Mouse (Mus musculus) limb, embryonic 11.5 days (tissue): ENCODE measurements around the gene Cdsn. TPM values are rescaled to one million over a fixed set of nuclear protein-coding genes. Genes with fewer than 3 reads are reported as not detected.

Experiments
- ATAC-seq: fragments of 200-750 bp; cut with Nextera tagmentation; 2 replicates; pipeline ENCODE4 v1.8.0; 2017; ENCODE audit warnings: low read depth; ENCODE audit not compliant: insufficient number of reproducible peaks, low FRiP score, low TSS enrichment
- DNase-seq: peaks from one replicate; pipeline ENCODE4 v3.0.0-alpha.2; 2015; ENCODE audit warnings: low spot score
- H3K27ac ChIP-seq: fragments of 300-500 bp; sonication (generic); replicated peaks from 2 replicates; pipeline ENCODE4 v1.5.1; 2014; ENCODE audit warnings: low read depth, mild to moderate bottlenecking, low read length
- H3K27me3 ChIP-seq: fragments of 300-500 bp; sonication (generic); 2 replicates; pipeline ENCODE4 v1.6.1; 2014; ENCODE audit warnings: mild to moderate bottlenecking, low read length, mixed read lengths; ENCODE audit not compliant: control insufficient read depth, insufficient read depth
- H3K36me3 ChIP-seq: fragments of 300-500 bp; sonication (generic); 2 replicates; pipeline ENCODE4 v1.6.1; 2014; ENCODE audit warnings: mild to moderate bottlenecking, low read length, moderate library complexity, mixed read lengths; ENCODE audit not compliant: control insufficient read depth, insufficient read depth
- H3K4me1 ChIP-seq: fragments of 300-500 bp; sonication (generic); 2 replicates; pipeline ENCODE4 v1.6.1; 2014; ENCODE audit warnings: low read length, mixed read lengths; ENCODE audit not compliant: control insufficient read depth, insufficient read depth
- H3K4me2 ChIP-seq: fragments of 300-500 bp; sonication (generic); 2 replicates; pipeline ENCODE4 v1.6.1; 2014; ENCODE audit warnings: low read depth, mild to moderate bottlenecking, moderate library complexity; ENCODE audit not compliant: severe bottlenecking
- H3K4me3 ChIP-seq: fragments of 300-500 bp; sonication (generic); 2 replicates; pipeline ENCODE4 v1.5.1; 2014; ENCODE audit warnings: low read depth, low read length
- H3K9ac ChIP-seq: fragments of 300-500 bp; sonication (generic); 2 replicates; pipeline ENCODE4 v1.6.1; 2014; ENCODE audit warnings: mild to moderate bottlenecking, low read length
- H3K9me3 ChIP-seq: fragments of 300-500 bp; sonication (generic); 2 replicates; pipeline ENCODE4 v1.6.1; 2016; ENCODE audit warnings: low read length; ENCODE audit not compliant: control insufficient read depth
- WGBS: fragments of 180-500 bp; shearing (Covaris S2); extraction: QIAGEN DNeasy Blood & Tissue Kit; methylation state at CpG from one replicate; pipeline ENCODE4 v1.1.7; 2014; 5-methylcytosine and 5-hydroxymethylcytosine counted together
- polyA plus RNA-seq: library from polyadenylated mRNA; unstranded; fragments of >200 nt; fragmentation: Nextera tagmentation; extraction: Ambion mirVana; gene quantifications from 2 replicates; pipeline ENCODE4 v1.2.1, GENCODE M21; 2014

Cdsn gene
- polyA plus RNA-seq, 1 experiment from 2014 or later: not detected

GRCm38 (mm10) chr17:35591219-35591578 lies 39.3 kb downstream of the Cdsn start:
- DNase-seq: no peak
- H3K4me3 ChIP-seq: no peak overlapping the region
- no peak overlapping the region for H3K4me2 ChIP-seq
- H3K27me3 ChIP-seq: no peaks in the 10 kb centered on the region
- no peak overlapping the region for H3K27ac ChIP-seq
- WGBS: 98% methylated on average over 7 of the region's 7 CpGs
- H3K36me3 ChIP-seq: no peaks in the 10 kb centered on the region
- H3K9ac ChIP-seq: no peak overlapping the region
- ATAC-seq: no peak
- H3K4me1 ChIP-seq: no peaks in the 10 kb centered on the region
- H3K9me3 ChIP-seq: no peaks in the 10 kb centered on the region

GRCm38 (mm10) chr17:35591731-35592130 lies 39.8 kb downstream of the Cdsn start:
- DNase-seq: no peak
- Histone ChIP-seq H3K27ac (no peak overlapping the region), H3K27me3 (no peaks in the 10 kb centered on the region), H3K4me1 (no peaks in the 10 kb centered on the region), H3K4me3 (no peak overlapping the region), H3K4me2 (no peak overlapping the region), H3K36me3 (no peaks in the 10 kb centered on the region), H3K9ac (no peak overlapping the region), H3K9me3 (no peaks in the 10 kb centered on the region)
- no peak for ATAC-seq
- 91% methylated on average over 15 of the region's 15 CpGs for WGBS

- H3K27ac ChIP-seq: no peak overlapping the region
- DNase-seq: no peak
- no peaks in the 10 kb centered on the region for H3K36me3 ChIP-seq
- H3K4me2 ChIP-seq: no peak overlapping the region
- H3K27me3 ChIP-seq: no peaks in the 10 kb centered on the region
- H3K4me3 ChIP-seq: no peak overlapping the region
- WGBS: 80% methylated on average over 9 of the region's 9 CpGs
- no peak for ATAC-seq
- H3K4me1 ChIP-seq: no peaks in the 10 kb centered on the region
- H3K9me3 ChIP-seq: no peaks in the 10 kb centered on the region
- H3K9ac ChIP-seq: no peak overlapping the region
Measured at GRCm38 (mm10) chr17:35592131-35592530, 40.2 kb downstream of the Cdsn start.

- no peaks in the 10 kb centered on the region for H3K36me3 ChIP-seq
- no peaks in the 10 kb centered on the region for H3K27me3 ChIP-seq
- WGBS: 35% methylated on average over 4 of the region's 4 CpGs
- H3K27ac ChIP-seq: no peak overlapping the region
- no peak for DNase-seq
- H3K9ac ChIP-seq: no peak overlapping the region
- no peak overlapping the region for H3K4me2 ChIP-seq
- no peak for ATAC-seq
- H3K4me3 ChIP-seq: no peak overlapping the region
- H3K9me3 ChIP-seq: no peaks in the 10 kb centered on the region
- H3K4me1 ChIP-seq: no peaks in the 10 kb centered on the region
Measured at GRCm38 (mm10) chr17:35593786-35594185, 41.9 kb downstream of the Cdsn start.

GRCm38 (mm10) chr17:35594456-35594855 lies 42.5 kb downstream of the Cdsn start:
- no peak overlapping the region for H3K4me3 ChIP-seq
- H3K9ac ChIP-seq: no peak overlapping the region
- no peaks in the 10 kb centered on the region for H3K36me3 ChIP-seq
- no peak overlapping the region for H3K4me2 ChIP-seq
- no peak for DNase-seq
- 83% methylated on average over 7 of the region's 7 CpGs for WGBS
- H3K4me1 ChIP-seq: no peaks in the 10 kb centered on the region
- no peak overlapping the region for H3K27ac ChIP-seq
- no peaks in the 10 kb centered on the region for H3K9me3 ChIP-seq
- no peak for ATAC-seq
- H3K27me3 ChIP-seq: no peaks in the 10 kb centered on the region

DNA sequence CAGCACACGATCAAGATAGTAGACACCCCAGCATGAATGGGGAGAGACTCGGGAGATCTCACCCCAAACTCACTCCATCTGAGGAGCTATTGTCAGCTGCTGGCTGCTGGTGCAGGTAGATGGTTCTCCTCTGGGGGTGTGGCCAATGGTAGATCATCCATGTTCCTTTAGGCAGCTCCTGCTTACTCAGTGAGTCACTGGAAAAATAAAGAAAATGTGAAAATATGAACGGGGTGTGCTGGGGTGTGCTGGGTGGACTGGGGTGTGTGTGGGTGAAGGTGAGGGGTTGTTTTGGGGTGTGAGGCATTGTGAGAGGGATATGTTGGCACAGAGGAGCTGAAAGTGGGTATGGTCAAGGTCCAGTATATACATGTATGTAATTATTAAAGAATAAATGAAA lies 45.5 kb downstream of the Cdsn start:
- DNase-seq (no peak), ATAC-seq (no peak)
- Histone ChIP-seq H3K4me3 (no peak overlapping the region), H3K27me3 (no peaks in the 10 kb centered on the region), H3K9ac (no peak overlapping the region), H3K4me1 (no peaks in the 10 kb centered on the region), H3K27ac (no peak overlapping the region), H3K4me2 (no peak overlapping the region), H3K9me3 (no peaks in the 10 kb centered on the region), H3K36me3 (no peaks in the 10 kb centered on the region)
- WGBS: 92% methylated on average over 3 of the region's 3 CpGs

GRCm38 (mm10) chr17:35601249-35601648 lies 49.3 kb downstream of the Cdsn start, which contains the start of gene Sfta2:
TSS of gene Sfta2 (plus strand) at chr17:35601549.
- ATAC-seq (no peak), DNase-seq (no peak)
- Histone ChIP-seq H3K9me3 (no peaks in the 10 kb centered on the region), H3K4me3 (no peak within 1 kb of the TSS), H3K4me2 (no peak within 1 kb of the TSS), H3K9ac (no peak within 1 kb of the TSS), H3K27me3 (no peaks in the 10 kb centered on the region), H3K27ac (no peak within 1 kb of the TSS), H3K36me3 (no peaks in the 10 kb centered on the region), H3K4me1 (no peaks in the 10 kb centered on the region)
- 66% methylated on average over 2 of the region's 2 CpGs for WGBS

DNA sequence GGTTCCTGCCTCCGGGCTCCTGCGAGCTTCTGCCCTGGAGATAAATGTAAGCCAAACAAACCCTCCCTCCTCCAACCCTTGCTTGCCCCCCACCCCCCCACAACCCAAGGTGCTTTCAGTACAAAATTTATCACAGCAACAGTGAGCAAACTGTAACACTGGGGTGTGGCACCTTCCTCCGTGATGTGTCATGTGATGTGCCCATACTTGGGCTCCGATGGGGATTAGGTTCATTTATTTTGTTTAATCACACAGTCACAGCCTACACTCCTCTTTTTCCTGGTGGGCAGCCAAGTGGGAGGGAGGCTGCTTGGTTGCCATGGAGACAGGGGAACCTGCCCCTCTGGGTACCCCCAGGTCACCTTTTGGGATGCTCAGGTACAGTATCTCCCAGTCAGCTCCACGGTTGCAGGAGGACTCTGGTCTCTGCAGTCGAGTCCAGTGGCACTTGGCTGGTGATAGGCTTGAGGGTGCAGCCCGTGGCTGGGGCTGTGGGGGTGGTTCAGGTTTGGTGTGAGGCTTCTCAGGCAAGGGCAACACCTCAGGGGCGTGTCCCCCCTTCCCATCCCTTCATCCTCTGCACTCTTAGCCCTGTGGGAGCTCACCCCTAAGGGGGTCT lies 49.9 kb downstream of the Cdsn start:
- no peak overlapping the region for H3K4me2 ChIP-seq
- DNase-seq: no peak

More for the DNA sequence above, 49.9 kb downstream of the Cdsn start:
- 59% methylated on average over 8 of the region's 8 CpGs for WGBS
- no peak overlapping the region for H3K9ac ChIP-seq
- no peak overlapping the region for H3K4me3 ChIP-seq
- no peaks in the 10 kb centered on the region for H3K4me1 ChIP-seq
- no peaks in the 10 kb centered on the region for H3K27me3 ChIP-seq
- ATAC-seq: no peak
- no peaks in the 10 kb centered on the region for H3K36me3 ChIP-seq
- no peak overlapping the region for H3K27ac ChIP-seq
- no peaks in the 10 kb centered on the region for H3K9me3 ChIP-seq
